Mouse (Mus musculus) bone marrow, adult 2 months (tissue): ENCODE results near the gene Rab10.

Experiments used
- CTCF ChIP-seq: fragments of 200-500 bp; IDR thresholded peaks from 2 replicates; pipeline ENCODE4 v1.5.1; 2011; ENCODE audit warnings: low read length, control low read depth; ENCODE audit not compliant: control insufficient read depth, insufficient read depth
- POLR2A ChIP-seq: fragments of 200-500 bp; IDR thresholded peaks from 2 replicates; pipeline ENCODE4 v1.6.1; 2011; ENCODE audit warnings: low read depth, mild to moderate bottlenecking, control low read depth, low read length, borderline replicate concordance; ENCODE audit not compliant: control insufficient read depth

GRCm38 (mm10) chr12:3338931-3339330, 29.2 kb upstream of the Rab10 start:
- TF ChIP-seq CTCF: no peak
- TF ChIP-seq POLR2A: no peak
